Mouse (Mus musculus): ENCODE measurements around the gene Ddx27. TPM values are rescaled to one million over a fixed set of nuclear protein-coding genes. Genes with fewer than 3 reads are reported as not detected.
"Not testable (repeated sequence)": the region's sequence is repeated elsewhere in the genome, so short reads cannot be mapped to it uniquely, and the experiment has no call there.

Gene Ddx27
- polyA plus RNA-seq, 1 experiment from 2014 or later, result 78.8 TPM

GRCm38 (mm10) chr2:166996533-166996894, 18.5 kb upstream of the Ddx27 start:
- Histone ChIP-seq H3K4me1 (peaks cover 43% of the 10 kb centered on the region), H3K4me3 (peak overlapping the region; percentile 95), H3K9me3 (replicated peaks) (no peaks in the 10 kb centered on the region), H3K36me3 (no peaks in the 10 kb centered on the region), H3K27ac (peak overlapping the region; percentile 81), H3K9ac (peak overlapping the region; percentile 72), H3K4me2 (peak overlapping the region; percentile 78), H3K27me3 (replicated peaks) (peaks cover 3% of the 10 kb centered on the region; the same call in 1 of the 2 replicates)
- WGBS (ENCODE audit: insufficient replicate concordance), result 35% methylated on average over 8 of the region's 8 CpGs
- ATAC-seq, result peak; percentile 13

- H3K4me1 ChIP-seq, result peaks cover 8% of the 10 kb centered on the region
- no peak overlapping the region for H3K27ac ChIP-seq
- no peaks in the 10 kb centered on the region for H3K9me3 ChIP-seq (replicated peaks)
- no peaks in the 10 kb centered on the region for H3K36me3 ChIP-seq
- no peak overlapping the region for H3K9ac ChIP-seq
- H3K27me3 ChIP-seq (replicated peaks), result peaks cover 3% of the 10 kb centered on the region; the same call in 1 of the 2 replicates
- no peak overlapping the region for H3K4me3 ChIP-seq
- no peak for ATAC-seq
- WGBS (ENCODE audit: insufficient replicate concordance), result 67% methylated on average over 9 of the region's 9 CpGs
- H3K4me2 ChIP-seq, result no peak overlapping the region
Observed at GRCm38 (mm10) chr2:167001486-167001885, 13.5 kb upstream of the Ddx27 start.

- no peak overlapping the region for H3K27ac ChIP-seq
- no peak overlapping the region for H3K4me3 ChIP-seq
- no peaks in the 10 kb centered on the region for H3K36me3 ChIP-seq
- peaks cover 17% of the 10 kb centered on the region for H3K4me1 ChIP-seq
- no peak overlapping the region for H3K4me2 ChIP-seq
- peaks cover 10% of the 10 kb centered on the region for H3K27me3 ChIP-seq (replicated peaks)
- H3K9ac ChIP-seq, result no peak overlapping the region
- no peaks in the 10 kb centered on the region for H3K9me3 ChIP-seq (replicated peaks)
- ATAC-seq, result peak; percentile 34; the same call in 1 of the 2 replicates
- WGBS (ENCODE audit: insufficient replicate concordance), result 41% methylated on average over 8 of the region's 8 CpGs
Observed at GRCm38 (mm10) chr2:167004099-167004854, 10.7 kb upstream of the Ddx27 start.

GRCm38 (mm10) chr2:167006355-167006754, 8.6 kb upstream of the Ddx27 start:
- no peaks in the 10 kb centered on the region for H3K9me3 ChIP-seq (replicated peaks)
- peak; percentile 51; the same call in 1 of the 2 replicates for ATAC-seq

GRCm38 (mm10) chr2:167007001-167007491, 7.9 kb upstream of the Ddx27 start:
- Histone ChIP-seq H3K4me1 (peaks cover 24% of the 10 kb centered on the region), H3K36me3 (no peaks in the 10 kb centered on the region), H3K27me3 (replicated peaks) (peaks cover 7% of the 10 kb centered on the region), H3K4me2 (no peak overlapping the region), H3K27ac (no peak overlapping the region), H3K4me3 (no peak overlapping the region), H3K9me3 (replicated peaks) (no peaks in the 10 kb centered on the region), H3K9ac (no peak overlapping the region)
- WGBS (ENCODE audit: insufficient replicate concordance), result 58% methylated on average over 13 of the region's 13 CpGs
- no peak for ATAC-seq

More at GRCm38 (mm10) chr2:167006355-167006754, 8.6 kb upstream of the Ddx27 start:
- Histone ChIP-seq H3K4me2 (no peak overlapping the region), H3K9ac (no peak overlapping the region), H3K36me3 (no peaks in the 10 kb centered on the region), H3K4me1 (peaks cover 24% of the 10 kb centered on the region), H3K4me3 (no peak overlapping the region), H3K27me3 (replicated peaks) (peaks cover 7% of the 10 kb centered on the region), H3K27ac (no peak overlapping the region)
- 83% methylated on average over 2 of the region's 2 CpGs for WGBS (ENCODE audit: insufficient replicate concordance)

- not testable (repeated sequence) for H3K9me3 ChIP-seq (replicated peaks)
Observed at GRCm38 (mm10) chr2:167007565-167007964, 7.4 kb upstream of the Ddx27 start.

GRCm38 (mm10) chr2:167009483-167009882, 5.5 kb upstream of the Ddx27 start:
- Histone ChIP-seq H3K36me3 (no peaks in the 10 kb centered on the region), H3K9ac (no peak overlapping the region), H3K27me3 (replicated peaks) (peaks cover 7% of the 10 kb centered on the region), H3K4me3 (no peak overlapping the region), H3K27ac (no peak overlapping the region), H3K4me1 (peaks cover 20% of the 10 kb centered on the region), H3K4me2 (no peak overlapping the region), H3K9me3 (replicated peaks) (no peaks in the 10 kb centered on the region)
- 45% methylated on average over 4 of the region's 4 CpGs for WGBS (ENCODE audit: insufficient replicate concordance)
- ATAC-seq, result peak; percentile 50

More at GRCm38 (mm10) chr2:167007565-167007964, 7.4 kb upstream of the Ddx27 start:
- H3K4me1 ChIP-seq, result peaks cover 24% of the 10 kb centered on the region
- not testable (repeated sequence) for H3K36me3 ChIP-seq; H3K27ac ChIP-seq; H3K9ac ChIP-seq; ATAC-seq; H3K27me3 ChIP-seq (replicated peaks); H3K4me2 ChIP-seq; H3K4me3 ChIP-seq
- WGBS (ENCODE audit: insufficient replicate concordance), result 57% methylated on average over 4 of the region's 4 CpGs

- Histone ChIP-seq H3K27me3 (replicated peaks) (peaks cover 7% of the 10 kb centered on the region), H3K9ac (no peak overlapping the region), H3K4me1 (peaks cover 25% of the 10 kb centered on the region), H3K4me3 (no peak overlapping the region), H3K27ac (no peak overlapping the region), H3K9me3 (replicated peaks) (no peaks in the 10 kb centered on the region), H3K4me2 (no peak overlapping the region), H3K36me3 (no peaks in the 10 kb centered on the region)
- WGBS (ENCODE audit: insufficient replicate concordance), result 83% methylated on average over 3 of the region's 3 CpGs
- no peak for ATAC-seq
Observed at GRCm38 (mm10) chr2:167010546-167010945, 4.4 kb upstream of the Ddx27 start.

GRCm38 (mm10) chr2:167015382-167015718, 357 bp downstream of the Ddx27 start:
- no peaks in the 10 kb centered on the region for H3K9me3 ChIP-seq (replicated peaks)
- peaks cover 36% of the 10 kb centered on the region for H3K36me3 ChIP-seq
- H3K4me2 ChIP-seq, result peak overlapping the region; percentile 91
- H3K4me1 ChIP-seq, result peaks cover 28% of the 10 kb centered on the region
- under 1% methylated on average over 19 of the region's 21 CpGs for WGBS (ENCODE audit: insufficient replicate concordance)
- ATAC-seq, result peak; percentile 76
- H3K27ac ChIP-seq, result peak overlapping the region; percentile 85
- no peaks in the 10 kb centered on the region for H3K27me3 ChIP-seq (replicated peaks)
- H3K9ac ChIP-seq, result peak overlapping the region; percentile 94
- peak overlapping the region; percentile 90 for H3K4me3 ChIP-seq

GRCm38 (mm10) chr2:167019396-167019795, 4.4 kb downstream of the Ddx27 start:
- Histone ChIP-seq H3K9ac (no peak overlapping the region), H3K4me3 (no peak overlapping the region), H3K27ac (0 out of 2 replicates have a peak overlapping the region, but pooled peaks have one; percentile 20), H3K4me1 (peaks cover 28% of the 10 kb centered on the region), H3K27me3 (replicated peaks) (no peaks in the 10 kb centered on the region), H3K4me2 (no peak overlapping the region), H3K9me3 (replicated peaks) (no peaks in the 10 kb centered on the region), H3K36me3 (peaks cover 76% of the 10 kb centered on the region)
- ATAC-seq, result no peak
- WGBS (ENCODE audit: insufficient replicate concordance), result 88% methylated on average over 10 of the region's 10 CpGs

GRCm38 (mm10) chr2:167028553-167028952, 13.6 kb downstream of the Ddx27 start:
- no peak overlapping the region for H3K9ac ChIP-seq
- no peaks in the 10 kb centered on the region for H3K9me3 ChIP-seq (replicated peaks)
- no peak for ATAC-seq
- H3K4me2 ChIP-seq, result no peak overlapping the region
- 92% methylated on average over 7 of the region's 7 CpGs for WGBS (ENCODE audit: insufficient replicate concordance)
- no peaks in the 10 kb centered on the region for H3K27me3 ChIP-seq (replicated peaks)
- H3K27ac ChIP-seq, result no peak overlapping the region
- H3K4me3 ChIP-seq, result no peak overlapping the region
- H3K36me3 ChIP-seq, result peaks cover 100% of the 10 kb centered on the region
- no peaks in the 10 kb centered on the region for H3K4me1 ChIP-seq

GRCm38 (mm10) chr2:167030507-167030906, 15.5 kb downstream of the Ddx27 start:
- H3K36me3 ChIP-seq, result peaks cover 100% of the 10 kb centered on the region
- no peak overlapping the region for H3K4me3 ChIP-seq
- no peak overlapping the region for H3K9ac ChIP-seq
- WGBS (ENCODE audit: insufficient replicate concordance), result 95% methylated on average over 4 of the region's 4 CpGs
- H3K27ac ChIP-seq, result no peak overlapping the region
- H3K27me3 ChIP-seq (replicated peaks), result no peaks in the 10 kb centered on the region
- no peaks in the 10 kb centered on the region for H3K4me1 ChIP-seq
- no peaks in the 10 kb centered on the region for H3K9me3 ChIP-seq (replicated peaks)
- no peak overlapping the region for H3K4me2 ChIP-seq
- ATAC-seq, result no peak
